Mouse (Mus musculus) kidney, adult 2 months (tissue): ENCODE results near the gene Kcnj11. TPM values are rescaled to one million over a fixed set of nuclear protein-coding genes. Genes with fewer than 3 reads are reported as not detected.

Experiments
- DNase-seq: peaks from one replicate; pipeline ENCODE4 v3.0.0; 2021
- H3K27ac ChIP-seq: fragments of 200-500 bp; 2 replicates; pipeline ENCODE4 v1.5.1; 2012; ENCODE audit warnings: low read depth, low read length, control low read depth, inconsistent platforms; ENCODE audit not compliant: insufficient read depth
- H3K27me3 ChIP-seq: fragments of 200-500 bp; replicated peaks from 2 replicates; pipeline ENCODE4 v1.6.1; 2012; ENCODE audit warnings: mild to moderate bottlenecking, moderate library complexity, low read length, inconsistent platforms; ENCODE audit not compliant: control insufficient read depth, insufficient read depth
- H3K36me3 ChIP-seq: fragments of 200-500 bp; 2 replicates; pipeline ENCODE4 v1.6.1; 2012; ENCODE audit warnings: mild to moderate bottlenecking, moderate library complexity, low read length, inconsistent platforms; ENCODE audit not compliant: control insufficient read depth, insufficient read depth
- H3K4me1 ChIP-seq: fragments of 200-500 bp; 2 replicates; pipeline ENCODE4 v1.6.1; 2011; ENCODE audit warnings: low read length; ENCODE audit not compliant: control insufficient read depth, insufficient read depth
- H3K4me3 ChIP-seq: fragments of 200-500 bp; 2 replicates; pipeline ENCODE4 v1.5.1; 2011; ENCODE audit warnings: mild to moderate bottlenecking, low read depth, low read length, control low read depth; ENCODE audit not compliant: insufficient read depth
- CTCF ChIP-seq: fragments of 200-500 bp; conservative IDR thresholded peaks from 2 replicates; pipeline ENCODE4 v1.5.1; 2011; ENCODE audit warnings: low read depth, mild to moderate bottlenecking, control low read depth, low read length, moderate library complexity, mixed read lengths; ENCODE audit not compliant: insufficient read depth, insufficient read length
- POLR2A ChIP-seq: fragments of 200-500 bp; IDR thresholded peaks from one replicate; pipeline ENCODE4 v1.6.1; 2011; ENCODE audit warnings: low read depth, low read length, control low read depth
- WGBS: fragments of 180-500 bp; shearing (Covaris S2); methylation state at CpG from one replicate; pipeline ENCODE4 v1.1.7; 2018; 5-methylcytosine and 5-hydroxymethylcytosine counted together
- polyA plus RNA-seq: library from polyadenylated mRNA; depleted of rRNA; stranded (reverse); fragments of >200 nt; gene quantifications from 2 replicates; pipeline ENCODE4 v1.2.3, GENCODE M21; 2012

Kcnj11 gene
- polyA plus RNA-seq, 1 experiment: 1.7 TPM

DNA sequence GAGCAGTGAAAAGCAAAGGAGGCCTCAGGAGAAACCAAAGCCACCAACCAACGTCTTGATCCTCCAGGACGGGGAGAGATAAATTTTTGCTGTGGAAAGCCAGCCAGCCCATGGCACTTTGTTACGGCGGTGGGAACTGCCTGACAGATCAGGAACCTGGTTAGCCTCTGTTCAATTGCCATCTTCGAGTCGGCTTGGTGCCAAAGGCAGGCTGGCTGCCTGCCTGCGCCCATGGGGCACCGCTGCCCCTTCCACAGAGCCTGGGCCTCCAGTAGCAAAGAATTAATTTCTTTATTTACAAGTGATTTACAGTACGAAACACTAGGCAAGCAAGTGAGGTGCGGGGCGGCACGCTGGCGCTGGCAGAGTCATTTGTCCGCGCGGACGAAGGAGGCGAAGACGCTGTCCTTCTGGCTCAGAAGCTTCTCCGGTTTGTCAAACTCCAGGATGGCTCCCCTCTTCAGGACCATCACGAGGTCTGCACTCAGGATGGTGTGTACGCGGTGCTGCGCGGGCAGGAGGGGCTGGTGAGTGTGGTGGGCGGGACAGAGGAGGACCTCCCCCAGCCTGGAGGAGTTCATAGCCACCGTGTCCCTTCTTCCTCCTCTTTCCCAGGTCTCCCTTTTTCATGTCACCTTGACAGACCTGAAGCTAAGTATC, 3.8 kb upstream of the Kcnj11 start:
- Histone ChIP-seq H3K36me3 (no peaks in the 10 kb centered on the region), H3K4me1 (no peaks in the 10 kb centered on the region), H3K27ac (no peak overlapping the region), H3K4me3 (no peak overlapping the region), H3K27me3 (no peaks in the 10 kb centered on the region)
- no peak for DNase-seq
- 65% methylated on average over 27 of the region's 27 CpGs for WGBS
- TF ChIP-seq POLR2A (no peak), CTCF (no peak)

DNA sequence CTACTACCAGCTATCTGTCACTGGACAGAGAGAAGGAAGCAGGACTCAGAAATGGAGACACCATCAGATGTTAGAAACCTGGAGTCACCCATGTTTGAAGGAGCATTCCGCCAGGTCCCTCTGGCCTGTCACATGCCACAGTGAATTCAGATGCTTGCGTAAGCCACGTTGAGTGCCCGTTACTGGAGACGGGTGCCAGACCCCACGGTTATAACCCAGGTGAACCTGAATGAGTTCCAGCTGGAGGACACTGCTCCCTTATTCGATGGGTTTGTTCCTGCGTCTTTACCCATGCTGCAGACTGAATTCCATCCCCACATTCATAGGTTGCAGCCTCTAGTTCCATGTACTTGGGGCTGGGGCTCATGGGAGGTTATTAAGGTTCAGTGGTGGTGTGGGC, 3.2 kb upstream of the Kcnj11 start:
- no peaks in the 10 kb centered on the region for H3K27me3 ChIP-seq
- no peak overlapping the region for H3K27ac ChIP-seq
- H3K36me3 ChIP-seq: no peaks in the 10 kb centered on the region
- TF ChIP-seq CTCF (no peak), POLR2A (no peak)
- 71% methylated on average over 8 of the region's 8 CpGs for WGBS
- no peak overlapping the region for H3K4me3 ChIP-seq
- DNase-seq: no peak
- H3K4me1 ChIP-seq: no peaks in the 10 kb centered on the region

DNA sequence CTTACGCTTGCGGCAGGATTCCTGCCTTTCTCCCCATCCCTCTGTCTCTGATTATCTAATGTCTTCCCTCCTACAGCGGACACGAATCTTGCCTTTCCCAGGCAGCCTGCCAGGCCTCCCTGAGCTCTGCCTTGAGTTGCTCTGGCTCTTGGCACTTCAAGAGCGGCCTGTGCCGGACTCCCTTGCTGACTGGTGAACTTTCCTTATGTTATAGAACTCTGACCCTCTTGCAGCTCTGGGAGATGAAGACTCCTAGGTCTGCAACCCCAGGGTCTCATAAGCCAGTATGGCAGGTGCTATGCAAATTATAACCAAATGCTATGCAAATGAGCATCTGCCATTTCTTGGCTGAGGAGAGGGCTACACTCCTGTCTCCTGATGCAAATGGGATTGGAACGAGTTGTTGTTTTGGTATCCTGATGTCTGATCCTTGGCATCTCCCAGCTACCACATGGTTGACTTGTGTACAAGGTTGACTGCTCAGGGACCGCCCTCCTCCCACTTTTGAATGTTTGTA, 2.6 kb upstream of the Kcnj11 start:
- Histone ChIP-seq H3K36me3 (no peaks in the 10 kb centered on the region), H3K4me1 (no peaks in the 10 kb centered on the region), H3K27ac (no peak overlapping the region), H3K27me3 (no peaks in the 10 kb centered on the region), H3K4me3 (no peak overlapping the region)
- 69% methylated on average over 8 of the region's 8 CpGs for WGBS
- DNase-seq: no peak
- no peak for TF ChIP-seq POLR2A
- TF ChIP-seq CTCF: no peak

DNA sequence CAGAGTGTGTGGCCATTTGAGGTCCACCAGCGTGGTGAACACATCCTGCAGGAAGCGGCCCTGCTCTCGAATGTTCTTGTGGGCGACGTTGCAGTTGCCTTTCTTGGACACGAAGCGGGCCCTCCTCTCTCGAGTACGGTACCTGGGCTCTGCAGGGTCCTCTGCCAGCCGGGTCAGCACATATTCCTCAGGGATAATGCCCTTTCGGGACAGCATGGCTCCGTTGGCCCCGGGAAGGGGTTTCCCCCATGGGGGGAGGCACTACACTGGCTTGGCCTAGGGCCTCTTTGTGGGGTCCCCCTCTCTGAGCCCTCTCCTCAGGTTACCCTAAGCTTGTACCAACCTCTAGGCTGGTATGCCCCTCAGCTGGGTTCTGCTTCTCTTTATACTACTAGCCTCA, 882 bp downstream of the Kcnj11 start:
- no peak for TF ChIP-seq POLR2A
- TF ChIP-seq CTCF: no peak
- 71% methylated on average over 13 of the region's 13 CpGs for WGBS
- H3K4me3 ChIP-seq: no peak overlapping the region
- H3K27ac ChIP-seq: no peak overlapping the region
- no peaks in the 10 kb centered on the region for H3K27me3 ChIP-seq
- H3K36me3 ChIP-seq: no peaks in the 10 kb centered on the region
- DNase-seq: no peak
- H3K4me1 ChIP-seq: no peaks in the 10 kb centered on the region

DNA sequence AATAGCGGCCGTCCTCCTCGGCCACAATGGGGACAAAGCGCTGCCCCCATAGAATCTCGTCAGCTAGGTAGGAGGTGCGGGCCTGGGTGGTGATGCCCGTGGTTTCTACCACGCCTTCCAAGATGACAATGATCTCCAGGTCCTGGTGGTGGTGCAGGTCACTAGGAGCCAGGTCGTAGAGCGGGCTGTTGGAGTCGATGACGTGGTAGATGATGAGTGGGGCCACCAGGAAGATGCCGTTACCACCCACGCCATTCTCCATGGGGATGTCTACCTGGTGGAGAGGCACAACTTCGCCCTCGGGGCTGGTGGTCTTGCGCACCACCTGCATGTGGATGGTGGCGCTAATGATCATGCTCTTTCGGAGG, 1.7 kb downstream of the Kcnj11 start:
- Histone ChIP-seq H3K4me1 (no peaks in the 10 kb centered on the region), H3K27me3 (no peaks in the 10 kb centered on the region), H3K4me3 (no peak overlapping the region), H3K36me3 (no peaks in the 10 kb centered on the region), H3K27ac (no peak overlapping the region)
- WGBS: 92% methylated on average over 19 of the region's 19 CpGs
- TF ChIP-seq CTCF (no peak), POLR2A (no peak)
- DNase-seq: no peak

DNA sequence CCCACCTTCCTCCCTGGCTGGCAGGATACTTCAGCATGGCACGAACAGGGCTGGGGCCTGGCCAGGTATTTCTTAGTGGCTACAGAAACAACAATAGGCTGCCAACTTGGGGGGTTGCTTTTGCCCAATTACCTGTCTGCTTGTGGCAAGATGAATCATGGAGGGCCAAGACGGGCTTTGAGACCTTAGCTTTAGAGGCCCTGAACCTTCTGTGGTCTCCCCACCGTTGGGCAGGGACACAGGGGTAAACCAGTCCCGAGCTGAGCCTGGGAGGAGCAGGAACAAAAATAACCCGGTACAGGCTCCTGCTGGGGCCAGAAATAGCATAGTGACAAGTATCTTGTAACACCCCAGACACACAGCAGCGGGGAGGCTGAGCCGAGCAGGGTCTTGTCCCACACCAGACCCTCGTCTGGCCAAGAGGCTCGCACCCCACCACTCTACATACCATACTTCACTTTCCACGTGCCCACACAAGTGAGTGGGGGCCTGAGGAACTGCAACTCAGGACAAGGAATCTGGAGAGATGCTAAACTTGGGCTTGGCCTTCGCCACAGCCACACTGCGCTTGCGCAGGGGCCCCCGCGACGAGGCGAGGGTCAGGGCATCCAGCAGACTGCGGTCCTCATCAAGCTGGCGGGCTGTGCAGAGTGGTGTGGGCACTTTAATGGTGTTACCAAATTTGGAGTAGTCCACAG, 2.2 kb downstream of the Kcnj11 start:
- no peak overlapping the region for H3K4me3 ChIP-seq
- no peak overlapping the region for H3K27ac ChIP-seq
- H3K4me1 ChIP-seq: no peaks in the 10 kb centered on the region
- H3K36me3 ChIP-seq: no peaks in the 10 kb centered on the region
- TF ChIP-seq CTCF: no peak
- no peak for TF ChIP-seq POLR2A
- no peak for DNase-seq
- no peaks in the 10 kb centered on the region for H3K27me3 ChIP-seq
- 79% methylated on average over 19 of the region's 19 CpGs for WGBS

DNA sequence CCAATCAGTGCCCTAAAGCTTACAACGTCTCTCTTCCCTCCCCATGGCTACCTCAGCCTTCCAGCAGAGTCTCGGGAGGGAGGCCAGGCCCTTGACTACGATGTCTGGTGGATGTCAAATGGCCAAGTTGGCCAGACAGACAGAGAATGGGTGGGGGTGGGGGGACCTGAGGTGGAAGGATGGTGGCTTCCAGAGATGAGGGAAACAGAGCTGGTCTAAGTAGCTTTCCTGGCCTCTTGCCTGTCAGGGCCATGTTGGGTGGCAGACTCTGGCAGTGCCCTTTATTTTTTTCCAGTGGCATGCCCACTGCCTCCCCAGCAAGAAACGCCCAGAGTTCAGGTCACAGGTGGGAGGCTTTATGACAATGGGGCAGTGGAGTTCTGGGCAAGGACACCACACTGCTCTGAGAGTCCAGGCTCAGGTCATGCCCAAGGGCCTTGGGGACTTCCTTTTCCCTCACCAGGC, 3.2 kb downstream of the Kcnj11 start:
- no peak for TF ChIP-seq POLR2A
- TF ChIP-seq CTCF: no peak
- H3K27ac ChIP-seq: no peak overlapping the region
- 51% methylated on average over 4 of the region's 4 CpGs for WGBS
- no peak for DNase-seq
- no peaks in the 10 kb centered on the region for H3K36me3 ChIP-seq
- no peaks in the 10 kb centered on the region for H3K27me3 ChIP-seq
- H3K4me3 ChIP-seq: no peak overlapping the region
- no peaks in the 10 kb centered on the region for H3K4me1 ChIP-seq
